Mouse (Mus musculus) brain, embryonic 14.5 days (tissue): Measurements from ENCODE around the gene Mipep.

Source experiments
- CTCF ChIP-seq: fragments of 200-500 bp; IDR thresholded peaks from 2 replicates; pipeline ENCODE4 v1.5.1; 2012; ENCODE audit warnings: inconsistent platforms, mild to moderate bottlenecking, moderate library complexity, borderline replicate concordance; ENCODE audit not compliant: insufficient read depth, insufficient read length; ENCODE audit errors: extremely low read depth
- POLR2A ChIP-seq: fragments of 200-500 bp; IDR thresholded peaks from 2 replicates; pipeline ENCODE4 v1.6.1; 2012; ENCODE audit warnings: mild to moderate bottlenecking, inconsistent platforms, borderline replicate concordance; ENCODE audit not compliant: poor library complexity, insufficient read depth, insufficient read length, severe bottlenecking; ENCODE audit errors: extremely low read depth

GRCm38 (mm10) chr14:60779198-60779597 is 5.2 kb upstream of the Mipep start:
- TF ChIP-seq CTCF (no peak), POLR2A (no peak)
